Mouse (Mus musculus): ENCODE measurements around the gene Fam189a1. TPM values are rescaled to one million over a fixed set of nuclear protein-coding genes. Genes with fewer than 3 reads are reported as not detected.

The Fam189a1 gene
- polyA plus RNA-seq, 1 experiment from 2014 or later: 0.31 TPM

DNA sequence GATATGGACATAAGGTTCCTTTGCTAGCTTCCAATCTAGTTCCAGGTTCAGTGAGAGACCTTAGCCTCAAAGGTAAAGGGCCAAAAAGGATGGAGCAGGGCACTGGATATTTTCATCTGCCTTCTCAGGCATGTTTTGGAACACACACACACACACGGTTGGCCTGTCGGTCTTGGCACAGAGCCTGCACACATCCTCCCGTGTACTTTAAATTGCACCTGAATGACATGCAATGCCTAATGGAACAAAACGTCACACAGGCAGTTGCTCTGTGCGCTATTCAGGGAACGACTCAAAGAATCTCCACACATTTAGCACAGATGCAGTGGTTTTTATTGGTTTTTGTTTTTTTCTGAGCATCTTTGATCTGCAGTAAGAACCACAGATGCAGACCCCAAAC, 11.5 kb downstream of the Fam189a1 start:
- H3K4me2 ChIP-seq: no peak overlapping the region
- no peaks in the 10 kb centered on the region for H3K27me3 ChIP-seq
- no peak for ATAC-seq (replicated peaks; ENCODE audit: insufficient number of reproducible peaks, insufficient read depth, low FRiP score, low read depth)
- H3K4me1 ChIP-seq (replicated peaks): no peaks in the 10 kb centered on the region
- H3K4me3 ChIP-seq: no peak overlapping the region
- H3K36me3 ChIP-seq: no peaks in the 10 kb centered on the region
- no peak overlapping the region for H3K27ac ChIP-seq
- no peak overlapping the region for H3K9ac ChIP-seq
- no peaks in the 10 kb centered on the region for H3K9me3 ChIP-seq (replicated peaks)
- 51% methylated on average over 6 of the region's 6 CpGs for WGBS

- Histone ChIP-seq H3K36me3 (no peaks in the 10 kb centered on the region), H3K9ac (no peak overlapping the region), H3K4me1 (replicated peaks) (no peaks in the 10 kb centered on the region), H3K4me2 (no peak overlapping the region), H3K9me3 (replicated peaks) (no peaks in the 10 kb centered on the region), H3K27ac (no peak overlapping the region), H3K4me3 (no peak overlapping the region), H3K27me3 (no peaks in the 10 kb centered on the region)
- no peak for ATAC-seq (replicated peaks; ENCODE audit: insufficient number of reproducible peaks, insufficient read depth, low FRiP score, low read depth)
- WGBS: 56% methylated on average over 6 of the region's 6 CpGs
Measured at GRCm38 (mm10) chr7:65141907-65142698, 14.3 kb downstream of the Fam189a1 start.

- Histone ChIP-seq H3K9ac (no peak overlapping the region), H3K4me1 (replicated peaks) (no peaks in the 10 kb centered on the region), H3K27ac (no peak overlapping the region), H3K27me3 (no peaks in the 10 kb centered on the region), H3K4me2 (no peak overlapping the region), H3K36me3 (no peaks in the 10 kb centered on the region), H3K9me3 (replicated peaks) (no peaks in the 10 kb centered on the region), H3K4me3 (no peak overlapping the region)
- no peak for ATAC-seq (replicated peaks; ENCODE audit: insufficient number of reproducible peaks, insufficient read depth, low FRiP score, low read depth)
- 72% methylated on average over 5 of the region's 5 CpGs for WGBS
Measured at GRCm38 (mm10) chr7:65140832-65141231, 15.5 kb downstream of the Fam189a1 start.

GRCm38 (mm10) chr7:65140099-65140498, 16.3 kb downstream of the Fam189a1 start:
- no peak overlapping the region for H3K4me2 ChIP-seq
- no peaks in the 10 kb centered on the region for H3K36me3 ChIP-seq
- no peak overlapping the region for H3K9ac ChIP-seq
- 64% methylated on average over 5 of the region's 5 CpGs for WGBS
- H3K4me3 ChIP-seq: no peak overlapping the region
- no peaks in the 10 kb centered on the region for H3K9me3 ChIP-seq (replicated peaks)
- ATAC-seq (replicated peaks; ENCODE audit: insufficient number of reproducible peaks, insufficient read depth, low FRiP score, low read depth): no peak
- no peaks in the 10 kb centered on the region for H3K4me1 ChIP-seq (replicated peaks)
- H3K27ac ChIP-seq: no peak overlapping the region
- H3K27me3 ChIP-seq: no peaks in the 10 kb centered on the region

GRCm38 (mm10) chr7:65123766-65124165, 32.6 kb downstream of the Fam189a1 start:
- H3K36me3 ChIP-seq: no peaks in the 10 kb centered on the region
- H3K4me3 ChIP-seq: no peak overlapping the region
- H3K4me1 ChIP-seq (replicated peaks): peaks cover 2% of the 10 kb centered on the region; the same call in 1 of the 2 replicates
- H3K27me3 ChIP-seq: no peaks in the 10 kb centered on the region
- no peak for ATAC-seq (replicated peaks; ENCODE audit: insufficient number of reproducible peaks, insufficient read depth, low FRiP score, low read depth)
- no peak overlapping the region for H3K27ac ChIP-seq
- H3K4me2 ChIP-seq: no peak overlapping the region
- WGBS: 83% methylated on average over 3 of the region's 3 CpGs
- no peaks in the 10 kb centered on the region for H3K9me3 ChIP-seq (replicated peaks)
- no peak overlapping the region for H3K9ac ChIP-seq

- Histone ChIP-seq H3K36me3 (no peaks in the 10 kb centered on the region), H3K9me3 (replicated peaks) (no peaks in the 10 kb centered on the region), H3K27me3 (no peaks in the 10 kb centered on the region), H3K4me2 (no peak overlapping the region), H3K4me3 (no peak overlapping the region), H3K27ac (no peak overlapping the region), H3K9ac (no peak overlapping the region), H3K4me1 (replicated peaks) (peaks cover 2% of the 10 kb centered on the region; the same call in 1 of the 2 replicates)
- ATAC-seq (replicated peaks; ENCODE audit: insufficient number of reproducible peaks, insufficient read depth, low FRiP score, low read depth): no peak
- 88% methylated on average over 7 of the region's 7 CpGs for WGBS
Measured at GRCm38 (mm10) chr7:65116903-65117302, 39.5 kb downstream of the Fam189a1 start.

GRCm38 (mm10) chr7:65115366-65115765, 41.0 kb downstream of the Fam189a1 start:
- H3K4me2 ChIP-seq: no peak overlapping the region
- no peak overlapping the region for H3K9ac ChIP-seq
- no peak overlapping the region for H3K27ac ChIP-seq
- no peaks in the 10 kb centered on the region for H3K27me3 ChIP-seq
- no peaks in the 10 kb centered on the region for H3K36me3 ChIP-seq
- H3K9me3 ChIP-seq (replicated peaks): no peaks in the 10 kb centered on the region
- no peaks in the 10 kb centered on the region for H3K4me1 ChIP-seq (replicated peaks)
- 76% methylated on average over 3 of the region's 3 CpGs for WGBS
- ATAC-seq (replicated peaks; ENCODE audit: insufficient number of reproducible peaks, insufficient read depth, low FRiP score, low read depth): no peak
- H3K4me3 ChIP-seq: no peak overlapping the region

GRCm38 (mm10) chr7:65111664-65112063, 44.7 kb downstream of the Fam189a1 start:
- Histone ChIP-seq H3K4me2 (no peak overlapping the region), H3K36me3 (no peaks in the 10 kb centered on the region), H3K4me3 (no peak overlapping the region), H3K27ac (no peak overlapping the region), H3K4me1 (replicated peaks) (no peaks in the 10 kb centered on the region), H3K9me3 (replicated peaks) (no peaks in the 10 kb centered on the region), H3K27me3 (no peaks in the 10 kb centered on the region), H3K9ac (no peak overlapping the region)
- 84% methylated on average over 9 of the region's 9 CpGs for WGBS
- ATAC-seq (replicated peaks; ENCODE audit: insufficient number of reproducible peaks, insufficient read depth, low FRiP score, low read depth): no peak

GRCm38 (mm10) chr7:65105566-65105965, 50.8 kb downstream of the Fam189a1 start:
- Histone ChIP-seq H3K27ac (no peak overlapping the region), H3K4me1 (replicated peaks) (no peaks in the 10 kb centered on the region), H3K9ac (no peak overlapping the region), H3K27me3 (no peaks in the 10 kb centered on the region), H3K4me2 (no peak overlapping the region), H3K4me3 (no peak overlapping the region), H3K36me3 (no peaks in the 10 kb centered on the region), H3K9me3 (replicated peaks) (no peaks in the 10 kb centered on the region)
- 87% methylated on average over 3 of the region's 3 CpGs for WGBS
- no peak for ATAC-seq (replicated peaks; ENCODE audit: insufficient number of reproducible peaks, insufficient read depth, low FRiP score, low read depth)

- H3K4me3 ChIP-seq: no peak overlapping the region
- no peak overlapping the region for H3K4me2 ChIP-seq
- H3K27me3 ChIP-seq: no peaks in the 10 kb centered on the region
- H3K9ac ChIP-seq: no peak overlapping the region
- 84% methylated on average over 4 of the region's 4 CpGs for WGBS
- ATAC-seq (replicated peaks; ENCODE audit: insufficient number of reproducible peaks, insufficient read depth, low FRiP score, low read depth): no peak
- no peaks in the 10 kb centered on the region for H3K9me3 ChIP-seq (replicated peaks)
- no peaks in the 10 kb centered on the region for H3K36me3 ChIP-seq
- H3K4me1 ChIP-seq (replicated peaks): no peaks in the 10 kb centered on the region
- no peak overlapping the region for H3K27ac ChIP-seq
Measured at GRCm38 (mm10) chr7:65105097-65105467, 51.3 kb downstream of the Fam189a1 start.

DNA sequence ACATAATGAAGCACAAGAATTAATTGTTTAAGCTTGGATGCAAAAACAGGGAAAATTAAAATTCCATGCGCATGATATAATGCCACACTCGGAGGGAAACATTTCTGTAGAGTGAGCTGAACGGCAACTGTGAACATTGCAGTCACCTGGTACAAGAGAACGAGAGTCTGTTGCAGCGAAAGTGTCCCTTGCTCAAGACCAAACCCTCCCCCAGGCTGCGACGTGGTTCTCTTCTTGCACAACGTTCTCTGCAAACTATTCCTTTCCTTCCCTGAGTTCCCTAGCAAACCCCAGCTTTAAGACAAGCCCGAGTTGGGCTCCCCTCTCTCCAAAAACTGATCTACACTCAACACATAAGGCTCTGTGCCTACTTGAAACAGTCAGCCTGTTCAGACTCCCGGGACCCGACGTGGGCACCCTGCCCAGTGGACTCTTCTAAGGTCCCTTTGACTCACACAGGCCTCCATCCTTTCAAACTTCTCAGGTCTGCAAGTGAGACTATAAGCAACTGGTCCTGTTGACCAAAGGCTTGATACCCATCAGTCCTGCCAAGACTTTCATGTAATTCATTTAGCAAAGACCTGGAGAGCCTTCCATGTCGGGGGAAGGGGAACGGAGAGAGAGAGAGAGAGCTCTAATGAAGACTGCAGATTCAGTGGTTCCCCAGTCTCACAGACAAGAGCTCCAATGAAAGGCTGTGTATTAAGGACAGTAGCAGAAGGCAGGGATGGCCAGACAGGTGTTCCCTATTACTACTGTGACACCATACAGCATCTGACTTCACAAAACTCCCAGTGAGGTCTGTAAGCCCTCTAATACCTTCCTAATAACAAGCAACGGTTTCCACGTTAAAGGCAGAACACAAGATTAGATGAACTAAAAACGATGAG, 51.9 kb downstream of the Fam189a1 start:
- H3K4me1 ChIP-seq (replicated peaks): no peaks in the 10 kb centered on the region
- ATAC-seq (replicated peaks; ENCODE audit: insufficient number of reproducible peaks, insufficient read depth, low FRiP score, low read depth): no peak
- no peak overlapping the region for H3K4me2 ChIP-seq
- no peak overlapping the region for H3K27ac ChIP-seq
- no peaks in the 10 kb centered on the region for H3K27me3 ChIP-seq
- no peak overlapping the region for H3K4me3 ChIP-seq
- H3K9ac ChIP-seq: no peak overlapping the region
- no peaks in the 10 kb centered on the region for H3K36me3 ChIP-seq
- WGBS: 78% methylated on average over 17 of the region's 17 CpGs
- no peaks in the 10 kb centered on the region for H3K9me3 ChIP-seq (replicated peaks)
